Mouse (Mus musculus): ENCODE data around the gene Fas.

- no peak for TF ChIP-seq CTCF (IDR thresholded peaks at IDR 0.05; ENCODE audit: borderline replicate concordance, control insufficient read depth, extremely low read depth, insufficient read depth, low read length, poor library complexity)
- TF ChIP-seq POLR2A (IDR thresholded peaks at IDR 0.05; ENCODE audit: control insufficient read depth, extremely low read depth, insufficient read depth, low read length, poor library complexity): no peak
Observed at GRCm38 (mm10) chr19:34241247-34241915, 49.1 kb upstream of the Fas start.
